Mouse (Mus musculus): ENCODE results near the gene Col6a3. TPM values are rescaled to one million over a fixed set of nuclear protein-coding genes. Genes with fewer than 3 reads are reported as not detected.

Col6a3 gene
- total and polyA plus RNA-seq, 3 experiments = 0.25 TPM; not detected in 2

DNA sequence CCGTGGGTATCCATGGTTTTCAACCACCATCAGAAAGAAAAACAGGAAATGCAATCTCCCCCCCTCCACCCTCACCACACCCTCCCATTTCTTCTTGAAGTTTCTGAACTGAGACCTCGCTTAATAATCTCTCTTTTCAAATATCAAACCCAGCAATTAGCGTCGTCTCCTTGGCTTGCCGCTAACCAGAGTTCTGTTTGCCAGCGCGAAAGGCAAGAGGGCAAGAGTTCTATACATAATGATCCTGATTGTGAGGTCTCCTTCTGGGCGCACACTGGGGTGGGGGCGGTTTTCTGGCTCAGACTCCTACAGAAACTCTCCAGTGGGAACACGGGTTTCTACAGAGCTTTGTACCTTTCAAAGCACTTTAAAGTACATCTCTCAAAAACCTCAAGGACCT, 1.4 kb upstream of the Col6a3 start:
- H3K9me3 ChIP-seq (replicated peaks; ENCODE audit: low read length) = no peaks in the 10 kb centered on the region
- H3K79me2 ChIP-seq (replicated peaks; ENCODE audit: control insufficient read depth, extremely low read depth, insufficient read depth, poor library complexity, severe bottlenecking) = no peaks in the 10 kb centered on the region
- in situ Hi-C loops (cut with MboI; ENCODE audit: low pct_ligation_motif_present, low pct_unique_long_range_greater_than_20kb, low sequenced_read_pairs) = loop anchor here (10.0 kb wide), 1 partner anchor 200 kb away; no protein-coding TSS in a partner anchor
- TF ChIP-seq MAZ (IDR thresholded peaks at IDR 0.05; ENCODE audit: low read depth, low read length) (no peak), TCF12 (IDR thresholded peaks at IDR 0.05; ENCODE audit: low read depth, low read length) (no peak), ETS1 (conservative IDR thresholded peaks at IDR 0.05; ENCODE audit: low read depth, low read length) (no peak), ELF1 (IDR thresholded peaks at IDR 0.05; ENCODE audit: low read depth, low read length) (no peak), E2F4 (IDR thresholded peaks at IDR 0.05; ENCODE audit: insufficient replicate concordance, low read depth, low read length) (no peak), MEF2A (IDR thresholded peaks at IDR 0.05; ENCODE audit: borderline replicate concordance, low read depth, low read length) (no peak), JUND (conservative IDR thresholded peaks at IDR 0.05; ENCODE audit: low read depth, low read length) (no peak)
- no peak for DNase-seq (ENCODE audit: extremely low read depth)
- H3K36me3 ChIP-seq (replicated peaks in 1 of 2; ENCODE audit: control insufficient read depth in 1 of 2, insufficient read depth in 1 of 2, low read length in 1 of 2) = no peaks in the 10 kb centered on the region
- no peak overlapping the region for H3K4me3 ChIP-seq (replicated peaks in 1 of 3; ENCODE audit: low read depth in 2 of 3, low read length in 2 of 3, poor library complexity in 1 of 3)
- no peaks in the 10 kb centered on the region for H3K4me1 ChIP-seq (ENCODE audit: control insufficient read depth in 1 of 2, insufficient read depth in 2 of 2)
- dilution Hi-C loops (cut with MboI; ENCODE audit: extremely low pct_ligation_motif_present, extremely low pct_unique_long_range_greater_than_20kb, low sequenced_read_pairs) = no loop called here
- H3K4me2 ChIP-seq (ENCODE audit: insufficient read depth, low read depth, poor library complexity, severe bottlenecking) = no peak overlapping the region
- H3K27me3 ChIP-seq (replicated peaks) = peaks cover 95% of the 10 kb centered on the region
- H3K27ac ChIP-seq (ENCODE audit: insufficient read depth, low read depth) = no peak overlapping the region
- H3K9ac ChIP-seq (ENCODE audit: insufficient read depth, low read depth) = no peak overlapping the region

DNA sequence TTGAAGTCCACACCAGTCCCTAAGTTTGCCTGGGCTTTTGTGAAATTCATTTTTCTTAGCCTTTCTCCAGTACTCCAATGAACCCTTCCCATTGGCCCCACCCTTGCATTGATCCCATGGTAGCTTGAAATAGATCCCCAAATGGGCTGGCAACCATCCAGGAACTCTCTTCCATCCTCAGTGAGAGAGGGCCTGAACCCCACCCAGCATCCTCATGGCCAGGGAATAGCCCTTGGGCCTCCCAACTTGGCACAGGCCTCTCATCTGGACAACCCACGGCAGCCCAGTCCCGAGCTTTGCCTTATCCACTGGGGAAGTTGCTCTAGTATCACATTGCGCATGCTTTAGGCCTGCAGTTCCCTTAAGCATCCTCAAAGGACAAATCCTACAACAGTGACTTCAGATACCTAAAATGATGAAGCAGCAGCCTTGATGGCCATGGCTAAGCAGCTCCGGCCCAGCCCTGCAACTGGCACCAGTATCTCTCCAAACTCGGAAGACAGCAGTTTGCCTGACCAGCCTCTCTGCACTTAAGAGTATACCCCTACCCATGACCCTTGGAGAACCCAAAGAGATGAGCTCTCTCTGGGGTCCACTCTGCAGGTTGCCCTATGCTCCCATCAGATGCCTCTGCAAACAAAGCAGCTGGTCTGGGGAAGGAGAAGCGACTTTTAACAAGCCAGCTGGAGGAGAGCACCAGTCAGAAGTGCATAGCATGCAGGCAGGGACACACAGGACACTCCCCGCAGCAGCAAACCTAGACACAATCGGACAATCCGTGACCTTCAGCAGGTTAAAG, 783 bp downstream of the Col6a3 start:
- Histone ChIP-seq H3K9ac (ENCODE audit: insufficient read depth, low read depth) (no peak overlapping the region), H3K4me3 (replicated peaks in 1 of 3; ENCODE audit: low read depth in 2 of 3, low read length in 2 of 3, poor library complexity in 1 of 3) (no peak overlapping the region), H3K4me2 (ENCODE audit: insufficient read depth, low read depth, poor library complexity, severe bottlenecking) (no peak overlapping the region), H3K27me3 (replicated peaks) (peaks cover 96% of the 10 kb centered on the region), H3K79me2 (replicated peaks; ENCODE audit: control insufficient read depth, extremely low read depth, insufficient read depth, poor library complexity, severe bottlenecking) (no peaks in the 10 kb centered on the region), H3K27ac (ENCODE audit: insufficient read depth, low read depth) (no peak overlapping the region), H3K36me3 (replicated peaks in 1 of 2; ENCODE audit: control insufficient read depth in 1 of 2, insufficient read depth in 1 of 2, low read length in 1 of 2) (no peaks in the 10 kb centered on the region), H3K9me3 (replicated peaks; ENCODE audit: low read length) (no peaks in the 10 kb centered on the region), H3K4me1 (ENCODE audit: control insufficient read depth in 1 of 2, insufficient read depth in 2 of 2) (no peaks in the 10 kb centered on the region)
- dilution Hi-C loops (cut with MboI; ENCODE audit: extremely low pct_ligation_motif_present, extremely low pct_unique_long_range_greater_than_20kb, low sequenced_read_pairs) (no loop called here), in situ Hi-C loops (cut with MboI; ENCODE audit: low pct_ligation_motif_present, low pct_unique_long_range_greater_than_20kb, low sequenced_read_pairs) (loop anchor here (10.0 kb wide), 1 partner anchor 198 kb away; no protein-coding TSS in a partner anchor)
- TF ChIP-seq IRF4 (IDR thresholded peaks at IDR 0.05; ENCODE audit: low read depth, low read length) = no peak
- TF ChIP-seq ZMIZ1 (IDR thresholded peaks at IDR 0.05; ENCODE audit: low read depth, low read length) = no peak
- no peak for TF ChIP-seq JUN (IDR thresholded peaks at IDR 0.05; ENCODE audit: insufficient read depth, low read depth, low read length)
- no peak for TF ChIP-seq NELFE (IDR thresholded peaks at IDR 0.05; ENCODE audit: low read depth, low read length)
- TF ChIP-seq NRF1 (IDR thresholded peaks at IDR 0.05; ENCODE audit: low read depth, low read length) = no peak
- TF ChIP-seq MYC (IDR thresholded peaks at IDR 0.05; ENCODE audit: low read depth, low read length) = no peak
- no peak for TF ChIP-seq BHLHE40 (IDR thresholded peaks at IDR 0.05; ENCODE audit: low read depth, low read length)
- TF ChIP-seq JUND (conservative IDR thresholded peaks at IDR 0.05; ENCODE audit: low read depth, low read length) = no peak
- TF ChIP-seq SIN3A (IDR thresholded peaks at IDR 0.05; ENCODE audit: low read length) = no peak
- TF ChIP-seq MAX (IDR thresholded peaks at IDR 0.05; ENCODE audit: low read length) = no peak
- TF ChIP-seq USF2 (conservative IDR thresholded peaks at IDR 0.05; ENCODE audit: low read depth, low read length) = no peak
- no peak for DNase-seq (ENCODE audit: extremely low read depth)
